Mouse (Mus musculus): ENCODE data around the gene Adra1b.

Adra1b gene

GRCm38 (mm10) chr11:43727796-43728195, 173.2 kb downstream of the Adra1b start:
- DNase-seq (ENCODE audit: low spot score): no peak
